Mouse (Mus musculus) brain, embryonic 14.5 days (tissue): ENCODE results near the gene Dusp1.

ENCODE experiments used
- CTCF ChIP-seq: fragments of 200-500 bp; IDR thresholded peaks from 2 replicates; pipeline ENCODE4 v1.5.1; 2012; ENCODE audit warnings: inconsistent platforms, mild to moderate bottlenecking, moderate library complexity, borderline replicate concordance; ENCODE audit not compliant: insufficient read depth, insufficient read length; ENCODE audit errors: extremely low read depth
- POLR2A ChIP-seq: fragments of 200-500 bp; IDR thresholded peaks from 2 replicates; pipeline ENCODE4 v1.6.1; 2012; ENCODE audit warnings: mild to moderate bottlenecking, inconsistent platforms, borderline replicate concordance; ENCODE audit not compliant: poor library complexity, insufficient read depth, insufficient read length, severe bottlenecking; ENCODE audit errors: extremely low read depth

GRCm38 (mm10) chr17:26580873-26581401, 19.0 kb upstream of the Dusp1 start:
- TF ChIP-seq CTCF = no peak
- no peak for TF ChIP-seq POLR2A
